Mouse (Mus musculus) cerebellum, adult 2 months (tissue): ENCODE results near the gene Itgbl1. TPM values are rescaled to one million over a fixed set of nuclear protein-coding genes. Genes with fewer than 3 reads are reported as not detected.

Experiments used
- DNase-seq, 2 experiments: peaks; one replicate each; pipeline ENCODE4 v3.0.0; 2021
- H3K27ac ChIP-seq: fragments of 200-500 bp; 2 replicates; pipeline ENCODE4 v1.5.1; 2012; ENCODE audit warnings: low read length, control low read depth, inconsistent platforms; ENCODE audit not compliant: insufficient read depth
- H3K27me3 ChIP-seq: fragments of 200-500 bp; 2 replicates; pipeline ENCODE4 v1.6.1; 2012; ENCODE audit warnings: inconsistent platforms, mild to moderate bottlenecking, low read length, moderate library complexity; ENCODE audit not compliant: control insufficient read depth, insufficient read depth
- H3K4me1 ChIP-seq: fragments of 200-500 bp; 2 replicates; pipeline ENCODE4 v1.6.1; 2011; ENCODE audit warnings: low read length; ENCODE audit not compliant: control insufficient read depth, insufficient read depth
- H3K4me3 ChIP-seq: fragments of 200-500 bp; replicated peaks from 2 replicates; pipeline ENCODE3; 2011; ENCODE audit warnings: mild to moderate bottlenecking, low read depth, low read length, control low read depth; ENCODE audit not compliant: insufficient read depth
- CTCF ChIP-seq: fragments of 200-500 bp; IDR thresholded peaks from 2 replicates; pipeline ENCODE4 v1.5.1; 2011; ENCODE audit warnings: low read depth, mild to moderate bottlenecking, control low read depth, low read length, moderate library complexity, borderline replicate concordance; ENCODE audit not compliant: insufficient read depth
- POLR2A ChIP-seq: fragments of 200-500 bp; IDR thresholded peaks from 2 replicates; pipeline ENCODE4 v1.6.1; 2011; ENCODE audit warnings: low read length, control low read depth, borderline replicate concordance; ENCODE audit not compliant: insufficient read depth
- WGBS: fragments of 180-500 bp; shearing (Covaris S2); methylation state at CpG from one replicate; pipeline ENCODE4 v1.1.7; 2018; 5-methylcytosine and 5-hydroxymethylcytosine counted together
- polyA plus RNA-seq: library from polyadenylated mRNA; depleted of rRNA; stranded (reverse); fragments of >200 nt; gene quantifications from 2 replicates; pipeline ENCODE4 v1.2.3, GENCODE M21; 2012; rRNA removed

Itgbl1 gene
- polyA plus RNA-seq, 1 experiment = 0.38 TPM

DNA sequence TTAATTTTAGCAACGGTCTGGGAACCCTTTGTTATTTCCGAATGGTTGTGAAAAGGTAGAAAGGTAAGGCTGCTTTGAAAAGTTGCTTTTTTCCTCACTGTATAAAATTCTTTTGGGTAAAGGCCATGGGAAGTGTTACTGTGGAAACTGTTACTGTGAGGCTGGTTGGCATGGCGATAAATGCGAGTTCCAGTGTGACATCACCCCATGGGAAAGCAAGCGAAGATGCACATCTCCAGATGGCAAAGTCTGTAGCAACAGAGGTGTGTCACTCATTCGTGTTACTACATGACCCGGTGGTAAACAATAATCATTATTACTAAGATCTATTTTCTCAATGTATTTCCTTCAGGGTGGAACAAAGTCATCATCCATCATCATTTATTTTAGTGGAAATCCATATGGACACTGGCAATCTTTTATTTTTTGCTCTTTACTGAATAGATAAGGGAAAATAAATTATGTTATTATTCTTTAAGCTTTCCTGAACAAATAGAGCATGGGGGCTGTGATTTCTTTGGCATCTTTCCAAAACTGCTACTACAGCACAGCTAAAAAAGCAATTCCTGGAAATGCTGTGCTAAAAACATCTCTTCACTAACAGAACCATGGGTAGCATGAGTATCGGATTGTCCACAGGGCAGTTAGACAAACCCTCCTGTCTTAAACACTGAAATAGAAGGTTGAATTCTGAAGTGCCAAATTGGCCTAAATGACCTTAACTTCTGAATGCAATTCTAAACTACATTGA lies 184.1 kb downstream of the Itgbl1 start:
- Histone ChIP-seq H3K27me3 (no peaks in the 10 kb centered on the region), H3K27ac (no peak overlapping the region), H3K4me3 (no peak overlapping the region), H3K4me1 (no peaks in the 10 kb centered on the region)
- DNase-seq = no peak
- no peak for TF ChIP-seq CTCF
- no peak for TF ChIP-seq POLR2A
- WGBS = 54% methylated on average over 8 of the region's 8 CpGs

DNA sequence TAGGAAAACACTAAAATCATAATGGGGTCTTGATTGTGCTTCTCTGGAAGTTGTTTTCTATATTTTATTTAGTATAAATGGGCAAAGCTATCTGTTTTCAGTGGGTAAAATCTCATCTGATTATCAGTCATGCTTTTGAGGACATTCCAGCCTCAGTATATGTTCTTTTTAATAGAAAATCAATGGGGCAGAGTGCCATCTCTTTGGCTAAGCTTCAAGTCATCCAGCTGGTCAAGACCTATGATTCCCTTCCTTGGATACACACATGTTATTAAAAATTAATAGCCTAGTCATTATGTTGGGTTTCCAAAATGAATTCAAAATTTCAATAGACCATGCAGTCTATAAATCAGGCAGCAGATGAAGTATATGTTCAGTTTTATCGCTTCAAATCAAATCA lies 204.8 kb downstream of the Itgbl1 start:
- Histone ChIP-seq H3K4me3 (no peak overlapping the region), H3K4me1 (no peaks in the 10 kb centered on the region), H3K27ac (no peak overlapping the region), H3K27me3 (no peaks in the 10 kb centered on the region)
- DNase-seq = no peak
- 90% methylated on average over 1 of the region's 1 CpGs for WGBS
- TF ChIP-seq POLR2A = no peak
- TF ChIP-seq CTCF = no peak

DNA sequence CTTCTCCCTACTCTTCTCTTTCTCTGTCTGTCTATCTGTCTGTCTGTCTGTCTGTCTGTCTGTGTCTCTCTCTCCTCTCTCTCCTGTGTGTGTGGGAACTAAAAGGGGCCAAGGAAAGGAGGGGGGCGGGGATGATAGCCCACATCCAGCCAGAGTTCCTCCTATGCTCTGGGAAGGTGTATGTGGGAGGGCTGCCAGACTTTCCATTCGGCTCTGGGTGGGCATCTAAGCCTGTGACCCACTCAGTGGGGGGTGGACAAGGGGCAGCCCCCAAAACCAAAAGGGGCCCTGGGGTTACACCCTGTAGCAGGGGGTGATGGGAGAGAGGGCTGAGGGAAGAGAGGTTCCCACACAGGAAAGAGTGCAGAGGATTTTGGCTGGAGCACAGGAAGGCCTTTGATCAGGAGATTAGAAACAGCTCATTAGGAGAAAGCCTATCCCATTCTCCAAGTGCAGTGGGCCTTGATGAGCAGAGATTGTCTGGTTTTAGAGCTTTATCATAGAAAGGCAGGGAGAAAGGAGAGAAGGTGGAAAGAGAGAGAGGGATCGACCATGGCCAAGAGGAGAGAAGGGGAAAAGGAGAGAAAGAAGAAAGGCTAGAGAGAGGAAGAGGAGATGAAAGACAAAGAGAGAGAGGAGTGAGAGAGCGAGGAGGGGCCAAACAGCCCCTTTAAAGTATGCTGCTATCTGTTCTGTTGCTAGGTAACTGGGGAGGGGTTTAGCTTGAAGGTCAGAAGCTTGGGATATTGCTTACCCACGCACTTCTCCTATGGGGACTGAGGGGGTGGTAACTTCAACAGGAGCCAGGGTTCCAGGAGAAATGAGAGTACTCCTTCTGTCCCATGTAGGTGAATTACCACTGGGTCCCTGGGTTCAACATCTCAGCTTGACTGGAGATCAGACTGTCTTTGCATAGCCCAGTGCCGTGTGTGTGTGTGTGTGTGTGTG lies 206.3 kb downstream of the Itgbl1 start:
- no peak for DNase-seq
- Histone ChIP-seq H3K27me3 (no peaks in the 10 kb centered on the region), H3K27ac (no peak overlapping the region), H3K4me3 (no peak overlapping the region), H3K4me1 (no peaks in the 10 kb centered on the region)
- TF ChIP-seq POLR2A (no peak), CTCF (no peak)
- 55% methylated on average over 6 of the region's 6 CpGs for WGBS

DNA sequence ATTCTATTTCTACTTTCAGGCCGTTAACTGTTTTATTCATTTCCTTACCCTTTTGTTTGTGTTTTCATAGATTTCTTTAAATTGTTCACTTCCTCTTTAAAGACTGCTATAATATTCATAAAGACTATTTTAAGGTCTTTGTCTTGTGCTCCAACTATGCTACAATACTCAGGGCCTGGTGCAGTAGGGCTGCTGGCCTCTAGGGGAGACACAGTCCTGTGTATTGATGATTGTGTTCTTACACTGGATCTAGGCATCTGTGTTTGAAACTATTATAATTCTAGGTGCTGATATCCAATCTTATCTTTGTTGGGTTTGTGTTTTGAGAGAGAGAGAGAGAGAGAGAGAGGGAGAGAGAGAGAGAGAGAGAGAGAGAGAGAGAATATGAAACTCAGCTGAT lies 268.1 kb downstream of the Itgbl1 start:
- H3K27me3 ChIP-seq = no peaks in the 10 kb centered on the region
- no peak overlapping the region for H3K27ac ChIP-seq
- no peak for DNase-seq
- WGBS = 98% methylated on average over 1 of the region's 1 CpGs
- H3K4me1 ChIP-seq = no peaks in the 10 kb centered on the region
- TF ChIP-seq POLR2A (no peak), CTCF (peak; percentile 45; the same call in 1 of the 2 replicates)
- no peak overlapping the region for H3K4me3 ChIP-seq

DNA sequence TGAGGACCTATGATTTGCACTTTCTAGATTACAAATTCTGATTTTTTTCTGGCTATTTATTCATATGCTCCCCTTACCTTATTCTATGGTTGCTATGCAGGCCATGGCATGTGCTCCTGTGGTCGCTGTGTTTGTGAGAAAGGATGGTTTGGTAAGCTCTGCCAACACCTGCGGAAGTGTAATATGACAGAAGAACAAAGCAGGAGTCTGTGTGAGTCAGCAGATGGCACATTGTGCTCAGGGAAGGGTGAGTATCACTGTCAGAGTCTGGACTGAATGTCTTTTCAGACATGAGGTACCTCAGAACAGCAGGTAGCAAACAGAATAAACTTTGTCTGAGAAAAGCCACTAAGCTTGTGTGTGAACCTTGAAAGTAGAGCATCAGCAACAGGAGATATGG lies 306.8 kb downstream of the Itgbl1 start:
- Histone ChIP-seq H3K27ac (no peak overlapping the region), H3K27me3 (no peaks in the 10 kb centered on the region), H3K4me3 (no peak overlapping the region), H3K4me1 (peaks cover 13% of the 10 kb centered on the region; the same call in 1 of the 2 replicates)
- WGBS = 11% methylated on average over 2 of the region's 2 CpGs
- peak; percentile 57 to 84 for DNase-seq
- TF ChIP-seq CTCF (peak; percentile 34; the same call in 1 of the 2 replicates), POLR2A (no peak)

DNA sequence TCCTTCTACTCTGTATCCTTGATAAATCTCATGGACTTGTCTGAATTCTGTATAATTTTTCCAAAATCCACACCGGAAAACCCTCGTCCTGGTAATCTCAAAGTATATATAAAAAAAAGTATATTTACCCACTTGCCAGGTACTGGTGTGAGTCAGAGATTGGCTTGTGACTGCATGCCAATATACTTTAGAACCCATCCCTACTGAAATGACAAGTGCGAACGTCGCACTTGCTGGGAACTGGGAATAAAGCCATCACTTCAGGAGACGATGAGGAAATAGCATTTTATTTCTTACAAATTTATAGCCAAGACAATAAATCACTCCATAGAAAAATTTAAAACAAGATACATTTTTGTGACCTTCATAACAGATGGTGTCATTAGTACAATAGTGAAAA lies 308.2 kb downstream of the Itgbl1 start:
- Histone ChIP-seq H3K27me3 (no peaks in the 10 kb centered on the region), H3K4me1 (peaks cover 13% of the 10 kb centered on the region; the same call in 1 of the 2 replicates), H3K27ac (no peak overlapping the region), H3K4me3 (no peak overlapping the region)
- WGBS = 22% methylated on average over 6 of the region's 6 CpGs
- DNase-seq = peak; percentile 33 to 69
- TF ChIP-seq POLR2A (no peak), CTCF (no peak)

DNA sequence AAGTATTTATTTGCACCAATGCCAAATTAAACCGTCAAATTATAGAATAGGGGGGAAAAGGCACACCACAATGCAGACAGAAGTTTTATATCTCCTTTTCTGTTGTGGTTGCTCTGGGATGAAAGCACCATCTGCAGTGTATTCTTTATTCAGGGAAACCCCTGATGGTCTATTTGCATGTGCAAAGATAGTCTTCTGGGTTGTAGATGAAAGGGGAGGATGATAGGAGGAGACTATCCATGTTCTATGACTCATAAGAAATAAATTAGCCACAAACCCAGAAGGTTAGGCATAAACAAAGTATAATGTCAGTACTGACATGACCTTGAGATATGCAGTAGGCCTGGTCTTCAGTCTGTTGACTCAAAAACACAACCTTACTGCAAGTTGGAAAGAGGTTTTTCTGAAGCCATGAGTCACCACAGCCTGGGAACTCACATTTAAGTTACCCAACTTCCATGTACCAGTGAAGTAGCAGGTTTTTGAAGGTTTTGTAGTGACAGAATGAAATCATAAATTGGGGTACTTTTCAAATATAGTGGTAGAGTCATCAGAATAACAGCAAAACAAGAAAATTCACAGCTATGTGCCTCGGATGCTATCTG lies 330.9 kb downstream of the Itgbl1 start:
- no peak for DNase-seq
- 66% methylated on average over 2 of the region's 2 CpGs for WGBS
- no peaks in the 10 kb centered on the region for H3K4me1 ChIP-seq
- TF ChIP-seq CTCF (no peak), POLR2A (no peak)
- H3K4me3 ChIP-seq = no peak overlapping the region
- no peak overlapping the region for H3K27ac ChIP-seq
- H3K27me3 ChIP-seq = no peaks in the 10 kb centered on the region

Other genes with a start within 250 kb of the Itgbl1 start
- gene Nalcn, start 32.8 kb upstream of the Itgbl1 start, polyA plus RNA-seq = 32.1 and 32.8 TPM in 2 replicates